Mouse (Mus musculus) ES-E14 (cell line): ENCODE results near the gene Stard7. TPM values are rescaled to one million over a fixed set of nuclear protein-coding genes. Genes with fewer than 3 reads are reported as not detected.

Source experiments
- DNase-seq: peaks from one replicate; pipeline ENCODE4 v3.0.0-alpha.2; 2013; ENCODE audit warnings: low read depth, low spot score
- H3K27ac ChIP-seq: 2 replicates; pipeline ENCODE4 v1.5.1; 2012; ENCODE audit warnings: low read depth, mild to moderate bottlenecking, low read length, moderate library complexity, mixed read lengths; ENCODE audit not compliant: poor library complexity, insufficient read depth, severe bottlenecking
- H3K36me3 ChIP-seq: 2 replicates; pipeline ENCODE4 v1.6.1; 2012; ENCODE audit warnings: mild to moderate bottlenecking, low read length, moderate library complexity, mixed read lengths; ENCODE audit not compliant: control insufficient read depth, poor library complexity, insufficient read depth, severe bottlenecking
- H3K4me1 ChIP-seq, 2 experiments: fragments of 150-350 bp in 1 of 2; sonication (generic) in 1 of 2; 2 replicates each; pipeline ENCODE4 v1.6.1; 2012; ENCODE audit warnings: low read length in 2 of 2, mild to moderate bottlenecking in 1 of 2, mixed read lengths in 1 of 2; ENCODE audit not compliant: control insufficient read depth in 2 of 2, insufficient read depth in 2 of 2, poor library complexity in 1 of 2
- H3K4me3 ChIP-seq, 2 experiments: fragments of 150-350 bp in 1 of 2; sonication (generic) in 1 of 2; 2 replicates each; pipeline ENCODE4 v1.5.1; 2012; ENCODE audit warnings: low read length in 2 of 2, low read depth in 1 of 2, mild to moderate bottlenecking in 1 of 2, mixed read lengths in 1 of 2; ENCODE audit not compliant: insufficient read depth in 1 of 2, poor library complexity in 1 of 2, severe bottlenecking in 1 of 2
- H3K9ac ChIP-seq: 2 replicates; pipeline ENCODE4 v1.6.1; 2012; ENCODE audit warnings: low read depth, mild to moderate bottlenecking, low read length, mixed read lengths; ENCODE audit not compliant: poor library complexity, insufficient read depth, severe bottlenecking
- H3K9me3 ChIP-seq: fragments of 150-350 bp; sonication (generic); 2 replicates; pipeline ENCODE4 v1.6.1; 2012; ENCODE audit warnings: low read depth, mild to moderate bottlenecking, low read length; ENCODE audit not compliant: control insufficient read depth, insufficient read depth
- CHD2 ChIP-seq: IDR thresholded peaks from 2 replicates; pipeline ENCODE4 v1.6.1; 2014; ENCODE audit warnings: mild to moderate bottlenecking, low read depth, low read length, inconsistent platforms
- HCFC1 ChIP-seq: IDR thresholded peaks from 2 replicates; pipeline ENCODE4 v1.6.1; 2012; ENCODE audit warnings: low read length, inconsistent platforms, borderline replicate concordance; ENCODE audit not compliant: insufficient read depth
- MAFK ChIP-seq: IDR thresholded peaks from 2 replicates; pipeline ENCODE4 v1.6.1; 2014; ENCODE audit warnings: mild to moderate bottlenecking, low read depth, low read length, inconsistent platforms; ENCODE audit not compliant: insufficient read depth
- ZC3H11A ChIP-seq: IDR thresholded peaks from 2 replicates; pipeline ENCODE4 v1.6.1; 2012; ENCODE audit warnings: low read depth, mild to moderate bottlenecking, inconsistent platforms, low read length, borderline replicate concordance
- ZNF384 ChIP-seq: IDR thresholded peaks from 2 replicates; pipeline ENCODE4 v1.6.1; 2012; ENCODE audit warnings: low read depth, low read length, inconsistent platforms
- in situ Hi-C, 2 experiments: fragments of 600-800 bp; cut with MboI; formaldehyde crosslinking; loops; one replicate each; pipeline ENCODE4 v1.15.1; 2025; ENCODE audit warnings: low sequenced_read_pairs in 2 of 2, inconsistent platforms in 1 of 2; ENCODE audit not compliant: unreplicated experiment in 2 of 2
- total RNA-seq: library from RNA; depleted of rRNA; stranded (reverse); fragments of 300-350 nt; gene quantifications from 2 replicates; pipeline ENCODE4 v1.2.3, GENCODE M21; 2012

Gene Stard7
- total RNA-seq, 1 experiment = 40.7 TPM

DNA sequence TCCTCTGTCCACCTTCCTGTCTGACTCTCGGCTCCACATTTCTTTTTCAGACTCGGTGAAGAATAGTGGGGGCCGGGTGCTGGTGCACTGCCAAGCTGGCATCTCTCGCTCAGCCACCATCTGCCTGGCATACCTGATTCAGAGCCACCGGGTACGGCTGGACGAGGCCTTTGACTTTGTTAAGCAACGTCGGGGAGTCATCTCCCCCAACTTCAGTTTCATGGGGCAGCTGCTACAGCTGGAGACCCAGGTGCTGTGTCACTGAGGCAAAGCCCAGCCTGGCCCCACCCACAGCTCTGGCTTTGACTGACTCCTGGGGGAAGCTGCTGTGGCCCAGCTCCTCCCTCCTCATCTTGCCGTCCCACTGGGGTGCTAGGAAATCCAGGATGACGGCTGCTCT lies 67.5 kb downstream of the Stard7 start:
- Histone ChIP-seq H3K9me3 (no peaks in the 10 kb centered on the region), H3K4me3 (no peak overlapping the region)
- in situ Hi-C loops = no loop called here

DNA sequence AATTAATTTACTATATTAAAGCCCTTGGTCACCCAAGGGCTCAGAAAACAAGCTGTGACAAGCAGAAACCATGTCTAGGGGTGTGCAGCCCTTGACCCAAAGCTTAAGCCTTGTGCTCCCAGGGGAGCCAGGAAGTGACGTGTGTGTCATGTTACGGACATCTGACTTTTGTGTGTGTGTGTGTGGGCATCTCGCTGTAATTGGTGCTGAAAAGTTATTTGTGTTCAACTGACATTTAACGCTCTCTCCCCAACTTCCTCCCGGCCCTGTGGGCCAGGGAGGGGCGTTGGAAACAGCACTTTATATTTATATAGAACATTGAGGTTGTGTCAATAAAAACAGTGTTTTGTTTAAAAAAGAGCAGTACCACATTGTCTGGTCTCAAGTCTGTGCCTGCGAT lies 68.0 kb downstream of the Stard7 start:
- H3K4me3 ChIP-seq = no peak overlapping the region
- H3K27ac ChIP-seq = no peak overlapping the region
- 0 out of 4 replicates have a peak, but pooled peaks cover 0 to 2% of the 10 kb centered on the region in 2 experiments for H3K4me1 ChIP-seq
- no peaks in the 10 kb centered on the region for H3K9me3 ChIP-seq
- no peaks in the 10 kb centered on the region for H3K36me3 ChIP-seq
- no peak overlapping the region for H3K9ac ChIP-seq
- in situ Hi-C loops = no loop called here
- TF ChIP-seq ZC3H11A (no peak), HCFC1 (no peak), MAFK (no peak), ZNF384 (no peak)
- no peak for DNase-seq

More for the DNA sequence above, 67.5 kb downstream of the Stard7 start:
- Histone ChIP-seq H3K9ac (no peak overlapping the region), H3K27ac (no peak overlapping the region), H3K36me3 (no peaks in the 10 kb centered on the region), H3K4me1 (0 out of 4 replicates have a peak, but pooled peaks cover 0 to 2% of the 10 kb centered on the region in 2 experiments)
- no peak for DNase-seq
- TF ChIP-seq MAFK (no peak), ZNF384 (no peak), HCFC1 (no peak), ZC3H11A (no peak), CHD2 (no peak)

- in situ Hi-C loops = no loop called here
- Histone ChIP-seq H3K36me3 (no peaks in the 10 kb centered on the region), H3K4me3 (no peak within 1 kb of the TSS), H3K4me1 (0 out of 4 replicates have a peak, but pooled peaks cover 0 to 2% of the 10 kb centered on the region in 2 experiments), H3K9me3 (no peaks in the 10 kb centered on the region), H3K27ac (no peak within 1 kb of the TSS), H3K9ac (no peak within 1 kb of the TSS)
- TF ChIP-seq HCFC1 (no peak), CHD2 (no peak), ZC3H11A (no peak), ZNF384 (no peak), MAFK (no peak)
- no peak for DNase-seq
These were observed 68.4 kb downstream of the Stard7 start, which contains the start of gene Astl for GRCm38 (mm10) chr2:127338416-127338815. Astl (plus strand) TSS chr2:127338639.

- no peak overlapping the region for H3K4me3 ChIP-seq
- no peaks in the 10 kb centered on the region for H3K36me3 ChIP-seq
- TF ChIP-seq ZNF384 = no peak
- no peak for TF ChIP-seq HCFC1
- no peak for TF ChIP-seq ZC3H11A
- in situ Hi-C loops = no loop called here
- 0 out of 4 replicates have a peak, but pooled peaks cover 0 to 2% of the 10 kb centered on the region in 2 experiments for H3K4me1 ChIP-seq
- no peak for DNase-seq
- no peaks in the 10 kb centered on the region for H3K9me3 ChIP-seq
- H3K27ac ChIP-seq = no peak overlapping the region
- H3K9ac ChIP-seq = no peak overlapping the region
These were observed 68.8 kb downstream of the Stard7 start for GRCm38 (mm10) chr2:127338833-127339232.

GRCm38 (mm10) chr2:127339262-127339661 lies 69.2 kb downstream of the Stard7 start:
- in situ Hi-C loops = no loop called here
- TF ChIP-seq HCFC1 = no peak
- no peak for TF ChIP-seq MAFK
- TF ChIP-seq ZC3H11A = no peak
- TF ChIP-seq ZNF384 = no peak
- TF ChIP-seq CHD2 = no peak
- no peaks in the 10 kb centered on the region for H3K9me3 ChIP-seq
- H3K36me3 ChIP-seq = no peaks in the 10 kb centered on the region
- H3K9ac ChIP-seq = no peak overlapping the region
- no peak overlapping the region for H3K4me3 ChIP-seq
- no peak overlapping the region for H3K27ac ChIP-seq
- no peak for DNase-seq
- H3K4me1 ChIP-seq = 0 out of 4 replicates have a peak, but pooled peaks cover 0 to 2% of the 10 kb centered on the region in 2 experiments
